Mouse (Mus musculus): ENCODE results near the gene Dmrt2.

The Dmrt2 gene

DNA sequence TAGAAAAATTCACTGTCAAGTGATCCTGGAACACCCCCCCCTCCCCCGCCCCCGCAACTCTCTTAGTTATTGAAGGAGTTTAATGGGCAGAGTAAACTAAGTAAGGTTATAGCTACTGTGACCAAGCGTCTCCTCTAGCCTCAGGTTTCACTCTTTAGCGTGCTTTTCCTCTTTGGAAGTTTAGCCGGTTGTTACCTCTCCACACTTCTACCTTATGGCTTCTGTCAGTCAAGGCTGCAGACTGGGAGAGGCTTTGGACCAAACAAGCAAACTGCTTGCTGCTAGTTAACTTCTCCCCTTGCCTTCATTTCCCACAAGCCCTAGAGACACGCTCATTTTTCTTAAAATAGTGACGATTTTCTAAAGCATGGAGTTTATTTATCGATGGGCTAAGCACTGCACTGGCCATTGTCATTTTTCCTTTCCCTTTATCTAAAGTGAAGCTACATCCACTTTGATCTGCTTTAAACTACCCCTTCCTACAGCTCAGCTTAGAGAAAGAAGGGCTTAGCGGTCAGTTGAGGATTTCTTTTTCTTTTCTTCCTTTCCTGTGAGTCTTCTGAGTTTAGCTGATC lies 3.7 kb downstream of the Dmrt2 start:
- in situ Hi-C loops (cut with MboI, MseI) = no loop called here

DNA sequence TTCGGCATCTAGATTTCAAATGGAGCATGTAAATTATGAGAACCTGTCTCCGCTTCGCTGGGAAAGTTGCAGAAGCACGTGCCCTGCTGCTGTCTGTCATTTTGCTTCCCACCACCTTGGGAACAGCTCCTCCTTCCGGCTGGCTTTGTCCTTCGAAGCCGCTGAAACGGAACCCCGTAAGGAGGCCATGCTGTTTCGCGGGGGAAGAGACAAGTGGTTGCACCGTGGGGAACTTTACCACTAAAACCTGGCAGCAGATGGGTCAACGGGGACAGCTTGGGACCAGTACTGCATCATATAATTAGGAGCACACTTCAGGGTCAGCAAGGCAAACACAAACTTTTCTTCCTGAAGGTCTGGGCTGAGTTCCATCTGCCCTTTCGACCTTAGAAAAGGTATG lies 26.6 kb downstream of the Dmrt2 start:
- in situ Hi-C loops (cut with MboI, MseI) = loop anchor here (10.0 kb wide), 1 partner anchor 1844 kb away; no protein-coding TSS in a partner anchor

DNA sequence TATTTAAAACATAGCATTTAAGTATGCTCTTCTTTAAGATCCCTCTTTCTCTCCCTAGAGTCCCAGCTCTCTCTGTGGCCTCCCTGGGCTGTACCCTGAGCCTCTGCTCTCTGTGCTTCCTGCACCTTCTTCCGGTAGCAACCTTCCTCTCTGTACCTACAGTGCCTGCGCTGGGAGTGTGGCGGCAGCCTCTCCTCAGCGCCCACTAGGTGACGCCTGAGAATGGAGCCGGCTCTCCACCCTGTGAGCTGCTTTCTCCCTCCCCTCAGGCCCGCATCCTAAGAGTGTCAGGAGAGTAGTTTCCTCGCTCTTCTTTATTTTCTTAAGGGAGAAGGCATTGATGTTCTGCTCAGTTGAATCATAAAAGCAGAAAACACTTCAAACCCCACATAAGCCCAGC lies 41.2 kb downstream of the Dmrt2 start:
- in situ Hi-C loops (cut with MboI, MseI) = no loop called here

DNA sequence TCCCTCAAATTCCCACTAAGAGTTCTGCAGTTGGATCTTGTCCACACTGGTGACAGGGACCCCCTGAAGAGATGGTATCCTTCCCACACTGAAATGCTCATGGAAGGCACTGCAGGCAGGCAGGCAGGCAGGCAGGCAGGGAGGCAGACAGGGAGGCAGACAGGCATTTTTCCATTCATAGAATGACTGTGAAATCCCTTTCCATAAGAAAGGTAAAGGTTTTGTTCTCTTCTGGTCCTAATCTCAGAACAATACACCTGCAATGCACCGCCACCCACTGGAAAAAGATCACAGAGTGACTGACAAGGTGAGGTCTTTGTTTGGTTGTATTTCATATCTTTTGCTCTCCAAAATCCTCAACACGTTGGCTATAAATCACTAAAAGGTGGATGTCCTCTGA lies 42.7 kb downstream of the Dmrt2 start:
- in situ Hi-C loops (cut with MboI, MseI) = no loop called here

DNA sequence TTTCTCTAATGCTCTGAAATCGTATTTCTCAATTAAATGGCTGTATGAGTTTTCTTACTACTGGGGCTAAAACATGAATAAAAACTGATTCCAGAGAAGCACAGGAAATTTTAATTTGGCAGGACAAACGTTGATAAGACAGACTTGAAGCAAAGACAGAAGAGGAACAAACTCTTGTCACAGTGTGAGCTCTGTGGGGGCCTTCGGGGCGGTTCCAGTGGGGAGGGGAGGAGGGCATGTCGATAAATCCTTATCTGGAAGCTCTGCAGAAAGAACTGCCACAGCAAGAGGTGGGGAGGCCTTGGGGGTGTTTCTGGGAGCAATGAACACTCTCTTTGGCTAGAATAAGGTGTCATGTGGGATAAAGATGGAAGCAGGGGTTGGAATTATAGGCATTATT lies 50.4 kb downstream of the Dmrt2 start:
- in situ Hi-C loops (cut with MboI, MseI) = no loop called here
